Mouse (Mus musculus): Measurements from ENCODE around the gene Rnf148. TPM values are rescaled to one million over a fixed set of nuclear protein-coding genes. Genes with fewer than 3 reads are reported as not detected.

Rnf148 gene
- not detected for polyA plus RNA-seq (2017; shearing (Covaris generic))

GRCm38 (mm10) chr6:23655036-23655435 lies at the start of gene Rnf148:
Gene Rnf148 (minus strand): TSS chr6:23655136.

GRCm38 (mm10) chr6:23650205-23650604 lies 4.7 kb downstream of the Rnf148 start, which contains the start of gene Rnf133:
Gene Rnf133 (minus strand): TSS chr6:23650305.

Other genes starting within 250 kb of the Rnf148 start
- under 1 TPM in 1 of 2 experiments, not detected in 1; 0.21 TPM for gene Rnf133, start 4.8 kb downstream of the Rnf148 start, polyA plus RNA-seq (2017; shearing (Covaris generic))
- 1 to 10 TPM in 1 of 2 experiments, under 1 TPM in 1; 0.75 to 1.7 TPM for gene Cadps2, start 184.3 kb upstream of the Rnf148 start, polyA plus RNA-seq (2017; shearing (Covaris generic))